In the genomic region with DNA sequence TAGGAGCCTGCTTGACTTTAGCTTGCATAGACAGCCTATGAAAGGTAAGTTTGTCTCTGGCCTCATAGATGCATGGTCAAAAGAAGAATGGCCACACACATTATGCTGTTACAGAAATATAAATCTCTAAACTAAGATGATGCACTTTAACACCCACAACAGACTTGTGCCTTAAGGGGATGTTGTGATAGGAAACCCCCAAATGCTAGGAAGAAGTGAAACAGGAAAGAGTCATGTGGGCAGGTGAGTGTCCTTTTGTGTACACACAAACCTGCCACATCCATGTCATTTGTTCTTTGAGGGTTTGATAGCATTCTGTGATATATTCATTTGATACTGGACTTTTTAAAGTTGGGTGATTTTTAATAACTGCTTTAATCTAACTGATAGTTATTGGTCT, we compare ENCODE assay signal across 17 mouse cellular contexts. TPM values are rescaled to one million over a fixed set of nuclear protein-coding genes. Genes with fewer than 3 reads are reported as not detected.
"Had no signal": no experiment of that assay in that cellular context is flagged by ENCODE, and none has a peak within 500 bp of the region (broad histone marks: within the 10 kb centered on the region; RNA-seq: fewer than 3 reads in every experiment).

No protein-coding gene starts in this region.

- H3K36me3 ChIP-seq: midbrain, embryonic 10.5 days; midbrain, embryonic 12.5 days; neural tube, embryonic 13.5 days; neural tube, embryonic 15.5 days had no signal

- H3K4me3 ChIP-seq: midbrain, embryonic 10.5 days; midbrain, embryonic 12.5 days; myocyte; neural tube, embryonic 13.5 days; neural tube, embryonic 15.5 days had no signal

- DNase-seq: lung, adult 18-20 months; lung, embryonic 14.5 days; lung, postnatal 10 days; lung, postnatal 4 days; midbrain, embryonic 14.5 days; right cerebral cortex, postnatal 14 days; thymus, adult 18-20 months; thymus, postnatal 14 days; thymus, postnatal 4 days had no signal

- H3K27ac ChIP-seq: liver, embryonic 14.5 days; midbrain, embryonic 10.5 days; midbrain, embryonic 12.5 days; neural tube, embryonic 13.5 days; neural tube, embryonic 15.5 days had no signal

- H3K27me3 ChIP-seq: midbrain, embryonic 12.5 days; neural tube, embryonic 13.5 days; neural tube, embryonic 15.5 days had no signal

- ATAC-seq: midbrain, embryonic 16.5 days had no signal

RNA-seq across cellular contexts. Expression of a gene that starts 53.6 kb away (rescaled TPM):
- total RNA-seq: megakaryocyte-erythroid progenitor cell, adult 5-6 weeks had no signal
- polyA plus RNA-seq: myocyte had no signal
